Mouse (Mus musculus) sigmoid colon, adult 10 weeks (tissue): ENCODE data around the gene Svs2. TPM values are rescaled to one million over a fixed set of nuclear protein-coding genes. Genes with fewer than 3 reads are reported as not detected.

Source experiments
- polyA plus RNA-seq: library from polyadenylated mRNA; stranded (reverse); fragments of 350-450 nt; fragmentation: Illumina TruSeq; extraction: RNeasy Lipid Tissue Mini Kit (QIAGEN cat#74804); gene quantifications from one replicate; pipeline ENCODE4 v1.2.3, GENCODE M21; 2014; ENCODE audit warnings: low read depth, low replicate concordance

The Svs2 gene
- polyA plus RNA-seq, result not detected

DNA sequence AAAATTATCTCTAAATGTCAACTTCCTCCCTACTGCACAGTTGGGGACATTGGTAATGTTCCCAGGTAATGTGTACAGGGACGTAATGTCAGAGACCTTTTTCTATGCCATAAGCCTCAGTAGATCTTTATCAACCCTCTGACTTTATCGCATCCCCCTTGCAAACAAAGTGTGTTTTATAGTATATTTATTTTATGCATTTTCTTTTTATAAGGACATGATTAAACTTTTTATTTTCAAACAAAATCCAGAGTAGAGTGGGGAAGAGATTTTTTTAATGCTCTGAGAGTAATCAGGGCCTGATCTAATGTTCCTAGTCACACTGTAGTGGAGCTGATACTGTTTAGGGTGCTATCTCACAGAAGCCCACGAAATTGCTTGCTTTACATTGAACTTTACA is at the start of gene Svs2:
TSS of gene Svs2 (minus strand) at position 101 of the 400 bp plus-strand sequence.

DNA sequence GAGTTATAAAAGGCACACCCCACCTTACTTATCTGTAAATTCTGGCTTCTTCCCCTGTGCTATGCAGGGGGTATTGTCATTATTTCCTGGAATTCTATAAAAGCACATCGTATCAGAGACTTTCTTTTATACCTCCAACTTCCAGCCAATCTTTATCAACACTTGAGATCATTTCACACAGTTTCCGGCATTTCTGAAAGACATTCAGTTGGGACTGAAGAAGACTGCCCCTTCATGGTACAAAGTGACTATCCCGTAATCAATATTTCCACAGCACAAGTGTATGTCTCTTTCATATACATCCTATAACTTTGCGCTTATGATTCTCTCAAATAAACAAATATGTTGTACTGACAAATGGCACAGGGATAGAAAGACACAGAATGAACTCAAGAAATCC is 40.1 kb upstream of the Svs2 start, which contains the start of gene Svs4:
TSS of gene Svs4 (minus strand) at position 101 of the 400 bp plus-strand sequence.

DNA sequence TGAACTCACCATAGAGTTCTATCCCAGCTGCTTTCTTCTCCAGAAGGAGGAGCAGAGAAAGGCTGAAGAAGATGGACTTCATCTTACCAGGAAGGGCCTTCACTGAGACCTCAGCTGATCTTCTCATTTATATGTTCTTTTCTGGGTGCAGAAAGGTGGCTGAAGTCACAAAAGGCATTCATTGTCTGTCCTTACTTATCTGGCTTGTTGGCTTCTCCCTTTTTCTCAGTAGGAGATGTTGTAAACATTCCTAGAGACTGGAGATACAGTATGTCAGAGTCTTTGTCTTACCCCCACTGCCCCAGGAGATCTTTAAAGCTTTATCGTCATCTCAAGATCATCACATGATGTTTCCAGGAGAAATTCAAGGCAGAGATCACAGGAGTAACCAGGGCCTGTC is 18.3 kb upstream of the Svs2 start, which contains the start of gene Svs3b:
TSS of gene Svs3b (minus strand) at position 101 of the 400 bp plus-strand sequence.

DNA sequence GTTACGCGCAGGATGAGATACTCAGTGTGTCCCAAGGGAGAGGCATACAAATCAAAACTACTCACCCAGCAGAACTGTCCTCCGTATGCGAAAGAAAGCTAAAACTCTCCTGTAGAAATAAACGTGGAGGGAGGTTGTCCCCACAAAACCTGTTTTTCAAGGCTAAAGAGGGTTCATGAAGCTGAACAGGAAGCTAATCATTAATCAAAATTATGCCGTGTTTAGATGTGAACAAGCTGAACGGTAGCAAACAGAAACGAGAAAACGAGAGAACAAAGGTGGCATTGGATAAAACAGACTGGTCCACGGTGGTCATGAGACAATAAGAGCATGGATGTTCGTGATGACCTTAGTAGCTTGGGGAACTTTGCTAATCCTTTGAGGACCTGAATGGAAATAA is 16.7 kb downstream of the Svs2 start, which contains the start of gene Wfdc15b:
TSS of gene Wfdc15b (minus strand) at position 139 of the 400 bp plus-strand sequence.

DNA sequence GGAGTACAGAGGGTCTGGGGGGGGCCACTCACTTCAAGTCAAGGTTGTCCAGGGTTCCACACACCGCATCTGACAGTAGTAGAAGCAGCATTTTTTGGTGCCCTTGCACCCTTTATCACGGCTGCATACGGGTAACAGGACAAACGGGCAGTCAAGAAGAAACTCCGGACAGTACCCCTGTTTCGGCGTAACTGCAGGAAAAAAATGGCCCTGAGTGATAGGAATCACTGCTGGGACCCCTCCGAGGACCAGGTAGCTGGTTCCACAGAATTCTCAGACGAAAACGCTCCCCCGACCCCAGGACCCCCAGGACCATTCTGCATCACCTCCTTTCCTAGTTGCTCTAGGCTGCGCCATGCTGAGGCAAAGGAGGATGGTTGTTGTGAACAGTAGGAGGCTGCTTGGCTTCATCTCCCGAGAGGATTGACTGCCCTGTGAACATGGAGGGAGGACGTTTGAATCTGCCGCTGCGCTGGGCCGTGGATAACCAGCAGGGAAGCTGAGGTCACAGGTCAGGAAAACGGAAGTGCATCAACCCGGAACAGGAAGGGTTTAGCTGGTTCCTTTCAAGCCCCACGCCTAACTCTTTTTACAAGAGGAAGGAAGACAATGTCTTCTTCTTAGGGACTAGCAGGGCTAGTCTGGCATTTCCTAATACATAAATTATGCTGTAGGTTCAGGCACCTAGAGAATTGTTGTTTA is 38.5 kb downstream of the Svs2 start, which contains the start of gene Wfdc15a:
TSS of gene Wfdc15a (minus strand) at position 505 of the 702 bp plus-strand sequence.

DNA sequence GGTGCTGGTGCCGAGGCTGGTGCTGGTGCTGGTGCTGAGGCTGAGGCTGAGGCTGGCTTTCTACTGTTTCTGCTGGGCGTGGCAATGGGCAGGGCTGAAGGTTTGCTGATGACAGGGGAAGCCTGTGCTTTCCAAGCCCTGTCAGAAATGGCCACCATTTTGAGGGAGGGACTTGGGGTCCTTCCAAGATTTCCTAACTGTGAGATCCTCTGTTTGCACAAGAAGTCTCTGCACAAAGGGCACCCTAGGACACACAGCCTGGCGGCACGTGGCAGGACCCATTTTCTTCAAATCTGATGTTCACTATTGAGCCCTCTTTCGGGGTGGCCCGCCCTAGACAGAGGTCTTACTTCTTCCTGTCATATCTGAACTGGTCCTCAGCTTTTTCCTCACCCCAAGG is 47.7 kb downstream of the Svs2 start, which contains the start of gene Wfdc12:
TSS of gene Wfdc12 (minus strand) at position 33 of the 400 bp plus-strand sequence.

Other genes with a start within 250 kb of the Svs2 start
- gene Ywhab, start 243.5 kb downstream of the Svs2 start, polyA plus RNA-seq, result 286 TPM
- gene Pabpc1l, start 213.0 kb downstream of the Svs2 start, polyA plus RNA-seq, result not detected
- gene Stk4, start 168.1 kb downstream of the Svs2 start, polyA plus RNA-seq, result 103 TPM
- gene Tomm34, start 167.3 kb downstream of the Svs2 start, polyA plus RNA-seq, result 9.8 TPM
- not detected for gene Kcns1, start 67.4 kb downstream of the Svs2 start, polyA plus RNA-seq
- gene Wfdc5, start 55.7 kb downstream of the Svs2 start, polyA plus RNA-seq, result not detected
- gene Wfdc12, start 47.9 kb downstream of the Svs2 start, polyA plus RNA-seq, result not detected
- gene Wfdc15a, start 38.3 kb downstream of the Svs2 start, polyA plus RNA-seq, result not detected
- gene Wfdc15b, start 16.8 kb downstream of the Svs2 start, polyA plus RNA-seq, result not detected
- gene Svs3b, start 18.2 kb upstream of the Svs2 start, polyA plus RNA-seq, result not detected
- not detected for gene Svs4, start 40.0 kb upstream of the Svs2 start, polyA plus RNA-seq
- not detected for gene Svs3a, start 50.8 kb upstream of the Svs2 start, polyA plus RNA-seq
- gene Svs6, start 78.3 kb upstream of the Svs2 start, polyA plus RNA-seq, result not detected
- not detected for gene Svs5, start 94.3 kb upstream of the Svs2 start, polyA plus RNA-seq
- gene Slpi, start 150.6 kb upstream of the Svs2 start, polyA plus RNA-seq, result not detected
- gene Rbpjl, start 164.7 kb upstream of the Svs2 start, polyA plus RNA-seq, result not detected
- 0.85 TPM for gene Matn4, start 166.7 kb upstream of the Svs2 start, polyA plus RNA-seq
- 255 TPM for gene Sdc4, start 205.4 kb upstream of the Svs2 start, polyA plus RNA-seq
- gene Sys1, start 218.5 kb upstream of the Svs2 start, polyA plus RNA-seq, result 10.1 TPM
- gene Gm20458, start 222.5 kb upstream of the Svs2 start, polyA plus RNA-seq, result not detected
- not detected for gene Trp53tg5, start 235.3 kb upstream of the Svs2 start, polyA plus RNA-seq
- 6.6 TPM for gene Dbndd2, start 247.6 kb upstream of the Svs2 start, polyA plus RNA-seq